Mouse (Mus musculus): Measurements from ENCODE around the gene Olfr957. TPM values are rescaled to one million over a fixed set of nuclear protein-coding genes. Genes with fewer than 3 reads are reported as not detected.

Olfr957 gene
- polyA plus RNA-seq, 1 experiment from 2014 or later, result not detected

Other genes starting within 250 kb of the Olfr957 start
- gene Olfr945, start 239.0 kb downstream of the Olfr957 start, polyA plus RNA-seq (2015; fragmentation: Nextera tagmentation; extraction: Ambion mirVana), result not detected in 2 replicates
- not detected in 2 replicates for gene Olfr948, start 189.8 kb downstream of the Olfr957 start, polyA plus RNA-seq (2015; fragmentation: Nextera tagmentation; extraction: Ambion mirVana)
- not detected in 2 replicates for gene Olfr951, start 128.4 kb downstream of the Olfr957 start, polyA plus RNA-seq (2015; fragmentation: Nextera tagmentation; extraction: Ambion mirVana)
- not detected in 2 replicates for gene Olfr952, start 88.7 kb downstream of the Olfr957 start, polyA plus RNA-seq (2015; fragmentation: Nextera tagmentation; extraction: Ambion mirVana)
- gene Olfr954, start 59.1 kb downstream of the Olfr957 start, polyA plus RNA-seq (2015; fragmentation: Nextera tagmentation; extraction: Ambion mirVana), result not detected in 2 replicates
- not detected in 2 replicates for gene Olfr955, start 43.9 kb downstream of the Olfr957 start, polyA plus RNA-seq (2015; fragmentation: Nextera tagmentation; extraction: Ambion mirVana)
- gene Olfr44, start 21.8 kb downstream of the Olfr957 start, polyA plus RNA-seq (2015; fragmentation: Nextera tagmentation; extraction: Ambion mirVana), result not detected in 2 replicates
- not detected in 2 replicates for gene Olfr958, start 38.2 kb upstream of the Olfr957 start, polyA plus RNA-seq (2015; fragmentation: Nextera tagmentation; extraction: Ambion mirVana)
- gene Olfr959, start 59.8 kb upstream of the Olfr957 start, polyA plus RNA-seq (2015; fragmentation: Nextera tagmentation; extraction: Ambion mirVana), result not detected in 2 replicates
- gene AW551984, start 88.6 kb upstream of the Olfr957 start, polyA plus RNA-seq (2015; fragmentation: Nextera tagmentation; extraction: Ambion mirVana), result 62.4 and 64.0 TPM in 2 replicates
- not detected in 2 replicates for gene Olfr148, start 94.8 kb upstream of the Olfr957 start, polyA plus RNA-seq (2015; fragmentation: Nextera tagmentation; extraction: Ambion mirVana)
- gene Olfr960, start 105.6 kb upstream of the Olfr957 start, polyA plus RNA-seq (2015; fragmentation: Nextera tagmentation; extraction: Ambion mirVana), result not detected in 2 replicates
- gene Olfr961, start 129.3 kb upstream of the Olfr957 start, polyA plus RNA-seq (2015; fragmentation: Nextera tagmentation; extraction: Ambion mirVana), result not detected in 2 replicates
- not detected in 2 replicates for gene Olfr963, start 151.4 kb upstream of the Olfr957 start, polyA plus RNA-seq (2015; fragmentation: Nextera tagmentation; extraction: Ambion mirVana)
- not detected in 2 replicates for gene Olfr149, start 191.3 kb upstream of the Olfr957 start, polyA plus RNA-seq (2015; fragmentation: Nextera tagmentation; extraction: Ambion mirVana)
- gene Olfr965, start 195.5 kb upstream of the Olfr957 start, polyA plus RNA-seq (2015; fragmentation: Nextera tagmentation; extraction: Ambion mirVana), result not detected in 2 replicates
- not detected in 2 replicates for gene Olfr150, start 215.2 kb upstream of the Olfr957 start, polyA plus RNA-seq (2015; fragmentation: Nextera tagmentation; extraction: Ambion mirVana)
- gene Olfr967, start 230.4 kb upstream of the Olfr957 start, polyA plus RNA-seq (2015; fragmentation: Nextera tagmentation; extraction: Ambion mirVana), result not detected in 2 replicates

All from limb, embryonic 13.5 days (tissue).